Mouse (Mus musculus) frontal cortex, adult (tissue): ENCODE measurements around the gene Tril.

ENCODE experiments used
- ATAC-seq: cut with Nextera tagmentation; 2 replicates; pipeline ENCODE4 v1.9.2; 2017; ENCODE audit warnings: mild to moderate bottlenecking, moderate library complexity, mixed read lengths; ENCODE audit not compliant: low TSS enrichment

Gene Tril

DNA sequence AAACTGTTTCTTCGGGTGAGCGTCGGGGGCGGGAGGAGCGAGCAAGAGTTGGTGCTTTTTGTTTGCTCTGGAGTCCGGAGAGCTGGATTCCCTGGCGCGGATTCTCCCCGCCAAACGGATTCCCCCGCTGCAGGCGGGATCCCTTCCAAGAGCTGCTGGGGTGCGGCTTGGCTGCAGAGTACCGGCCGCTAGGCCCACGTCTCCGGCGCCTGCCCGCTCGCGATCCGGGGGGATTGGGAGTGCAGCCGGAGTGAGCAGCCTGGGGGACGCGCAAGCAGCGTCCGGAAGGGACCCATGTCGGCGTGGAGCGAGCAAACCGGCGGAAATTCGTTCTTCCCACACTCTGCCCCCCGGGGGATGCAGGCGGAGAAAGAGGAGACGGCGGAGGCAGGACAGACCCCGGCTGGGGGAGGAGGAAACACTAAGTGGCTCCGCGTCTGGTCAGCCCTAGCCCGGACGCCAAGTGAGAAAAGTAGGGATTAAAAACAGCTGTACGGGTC, at the start of gene Tril:
Tril (minus strand) TSS at position 345 of the 500 bp plus-strand sequence.
- peak; percentile 32; the same call in 1 of the 2 replicates for ATAC-seq

DNA sequence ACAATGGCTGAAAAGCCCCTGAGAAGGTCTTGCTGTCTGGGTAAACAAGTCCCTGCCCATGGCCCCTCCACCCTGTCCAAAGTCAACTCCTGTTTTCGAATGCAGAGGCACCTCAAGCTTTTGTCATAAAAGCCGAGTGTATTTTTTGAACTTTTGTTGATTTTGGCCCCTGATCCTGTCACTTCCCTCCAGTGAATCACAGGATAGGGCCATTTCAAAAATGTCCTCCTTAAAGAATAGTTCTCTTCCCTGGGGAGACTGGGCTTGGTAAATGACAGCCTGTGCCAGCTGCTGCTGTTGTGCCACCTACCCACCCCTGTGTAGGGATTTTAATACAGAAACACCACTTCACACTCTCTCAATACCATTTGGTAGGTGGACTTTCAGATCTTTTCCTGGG, 42.4 kb upstream of the Tril start:
- no peak for ATAC-seq

DNA sequence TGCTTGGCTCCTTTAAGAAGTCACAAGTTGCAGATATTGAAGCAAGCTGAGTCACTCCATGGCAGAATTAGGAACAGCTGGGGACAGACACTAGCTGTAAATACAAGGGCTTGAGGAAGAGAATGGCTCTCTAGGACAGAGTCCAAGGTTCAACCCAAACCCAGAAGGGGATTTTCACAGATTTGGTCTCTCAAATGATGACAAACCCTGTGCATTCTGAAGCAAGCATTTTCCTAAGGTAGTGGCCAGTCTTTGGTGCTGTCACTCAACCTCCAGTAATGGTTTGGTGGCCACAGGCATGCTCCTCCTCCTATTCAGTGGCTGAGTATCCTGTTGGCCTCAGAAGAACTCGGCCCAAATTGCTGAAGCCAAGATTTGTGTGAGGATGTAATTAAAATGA, 38.5 kb upstream of the Tril start:
- ATAC-seq = no peak

DNA sequence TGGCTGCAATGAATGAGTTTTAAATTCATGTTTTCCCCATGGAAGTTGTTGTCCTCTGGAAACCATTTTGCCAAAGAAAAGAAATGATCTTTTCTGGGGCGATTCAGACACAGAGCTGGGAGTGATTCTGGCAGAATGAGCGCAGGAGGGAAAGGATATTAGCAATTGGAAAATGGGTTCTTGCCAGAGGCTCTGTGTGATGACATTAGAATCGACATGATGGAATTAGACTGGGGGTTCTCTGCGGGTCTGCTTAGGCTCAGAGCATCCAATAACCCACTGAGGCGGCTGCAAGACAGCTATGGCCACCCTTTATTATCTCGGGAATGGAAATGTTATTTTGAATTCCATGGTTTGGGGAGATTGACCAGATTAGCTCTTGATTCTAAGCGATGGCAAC, 37.2 kb upstream of the Tril start:
- no peak for ATAC-seq

DNA sequence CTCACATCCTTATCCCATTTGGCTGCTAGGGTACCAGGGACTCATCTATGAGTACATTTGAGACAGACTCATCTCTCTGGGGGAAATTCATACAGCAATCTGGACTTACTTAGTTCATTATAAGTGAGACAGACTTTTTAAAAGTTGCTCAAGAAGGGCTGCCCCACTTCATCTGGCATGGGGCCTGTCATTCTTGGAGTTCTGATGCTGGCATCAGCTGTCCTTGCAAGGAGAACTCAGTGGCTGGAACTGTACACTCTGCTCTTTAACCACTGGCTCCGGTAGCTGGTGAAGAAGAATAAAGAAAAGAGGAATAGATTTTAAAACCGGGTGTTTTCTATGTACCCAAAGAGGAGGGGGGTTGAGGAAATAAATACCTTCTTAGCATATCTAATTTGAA, 36.1 kb upstream of the Tril start:
- no peak for ATAC-seq

DNA sequence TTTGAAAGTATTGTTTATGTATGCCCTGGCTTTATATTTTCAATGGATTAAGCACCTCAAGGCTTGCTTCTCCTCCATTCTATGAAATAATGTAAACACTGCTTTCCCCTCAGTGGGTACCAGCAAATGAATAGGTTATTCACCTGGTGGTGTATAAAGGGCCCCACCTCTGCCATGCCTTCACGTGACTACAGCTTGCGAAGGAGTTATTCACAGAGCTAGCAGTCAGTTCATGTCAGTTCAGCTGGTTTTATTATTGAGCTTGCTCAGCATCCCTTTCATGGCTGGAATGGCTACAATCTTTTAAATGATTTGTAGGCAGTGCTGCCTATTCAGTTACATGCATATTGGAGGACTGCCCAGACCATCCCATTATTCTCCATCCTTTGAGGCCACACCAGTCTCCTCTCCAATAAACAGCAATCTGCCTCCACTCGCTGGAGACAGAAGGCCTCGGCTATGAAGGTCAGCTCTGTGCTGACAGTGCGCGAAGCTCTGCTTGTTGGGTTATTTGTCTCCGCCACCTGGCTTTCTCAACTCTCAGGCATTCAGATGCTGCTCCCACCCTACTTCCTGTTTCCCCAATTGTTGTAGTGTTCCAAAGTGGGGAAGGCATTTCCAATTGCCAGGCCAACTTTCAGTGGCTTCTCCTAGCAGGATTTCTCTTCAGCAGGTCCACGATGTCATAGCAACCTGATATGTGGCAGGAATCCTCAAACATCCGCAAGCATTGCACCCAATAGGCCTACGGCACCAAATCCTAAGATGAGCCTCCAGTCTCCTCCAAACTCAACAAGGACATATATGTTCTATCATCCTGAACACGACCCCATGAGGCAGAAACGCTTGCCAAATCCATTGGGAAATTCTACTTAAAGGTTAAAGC, 34.6 kb upstream of the Tril start:
- ATAC-seq = peak; percentile 23; the same call in 1 of the 2 replicates

DNA sequence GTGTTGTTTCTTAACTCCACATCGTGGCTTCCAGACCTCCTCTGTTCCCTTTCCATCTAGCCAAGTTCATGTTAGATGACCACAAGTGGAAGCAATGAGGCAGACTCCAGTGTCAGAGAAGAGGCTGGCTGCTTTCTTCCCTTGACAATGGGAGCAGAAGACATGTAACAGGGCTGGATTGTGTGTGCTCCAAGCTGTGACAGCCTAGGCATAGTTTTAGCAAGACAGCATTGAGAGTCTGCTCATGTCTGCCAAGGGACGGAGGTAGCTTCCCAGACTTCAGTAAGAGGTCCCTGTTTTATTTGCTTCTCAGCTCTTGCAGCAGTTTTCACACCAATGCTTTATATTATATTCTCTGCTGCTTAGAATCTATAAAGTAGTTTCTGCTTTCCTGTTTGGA, 33.6 kb upstream of the Tril start:
- no peak for ATAC-seq

DNA sequence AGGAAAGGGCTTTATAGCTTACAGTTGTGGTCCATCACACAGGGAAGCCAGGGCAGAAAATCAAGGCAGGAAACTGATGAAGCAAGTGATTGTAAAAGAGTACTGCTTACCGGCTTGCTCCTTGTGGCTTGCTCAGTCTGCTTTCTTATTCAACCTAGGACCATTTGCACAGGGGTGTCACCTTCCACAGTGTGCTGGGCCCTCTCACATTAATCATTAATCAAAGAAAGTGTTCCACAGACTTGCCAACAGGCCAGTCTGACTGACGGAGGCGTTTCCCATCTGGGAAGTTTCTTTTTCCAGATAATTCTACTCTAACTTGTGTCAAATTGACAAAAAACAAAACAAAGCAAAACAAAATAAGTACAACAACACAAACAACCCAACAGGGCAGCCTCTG, 32.9 kb upstream of the Tril start:
- no peak for ATAC-seq

DNA sequence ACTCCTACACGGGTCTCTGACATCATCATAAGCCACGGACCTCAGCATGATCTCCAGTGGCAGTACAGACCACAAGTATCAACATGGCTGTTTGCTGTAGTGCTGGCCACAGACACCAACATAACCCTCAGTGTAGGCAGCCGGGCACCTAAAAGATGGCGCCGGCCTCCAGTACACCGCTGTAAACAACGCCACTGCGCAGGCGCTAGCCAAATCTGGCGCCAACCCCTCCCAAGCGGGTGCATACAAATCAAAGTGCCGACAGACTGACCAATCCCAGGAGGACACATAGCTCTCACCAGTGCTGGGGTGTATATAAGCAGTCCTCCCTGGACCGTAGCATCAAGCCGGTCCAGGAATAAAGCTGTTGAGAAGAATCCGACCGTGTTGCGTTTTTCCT, 24.0 kb upstream of the Tril start:
- no peak for ATAC-seq

DNA sequence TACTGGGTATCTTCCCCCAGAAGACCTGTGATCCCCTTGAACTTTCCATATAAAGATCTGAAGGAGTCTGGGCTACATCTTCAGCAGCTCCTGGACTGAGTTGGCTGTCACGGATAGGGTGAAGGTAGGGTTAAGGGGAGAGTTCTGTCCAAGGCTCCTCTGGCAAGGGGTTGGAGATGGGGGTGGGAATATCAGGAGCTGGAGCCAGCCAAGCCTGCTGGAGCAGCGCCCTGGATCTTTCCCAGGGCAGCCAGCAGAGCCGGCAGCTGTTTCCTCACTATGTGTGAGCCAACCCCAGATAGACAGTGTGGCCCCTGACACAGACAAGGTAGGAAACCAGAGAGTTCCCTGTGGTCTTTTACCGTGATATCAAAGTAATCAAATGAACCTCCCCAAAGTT, 4.6 kb upstream of the Tril start:
- 0 out of 2 replicates have a peak, but pooled peaks have one; percentile 51 for ATAC-seq

DNA sequence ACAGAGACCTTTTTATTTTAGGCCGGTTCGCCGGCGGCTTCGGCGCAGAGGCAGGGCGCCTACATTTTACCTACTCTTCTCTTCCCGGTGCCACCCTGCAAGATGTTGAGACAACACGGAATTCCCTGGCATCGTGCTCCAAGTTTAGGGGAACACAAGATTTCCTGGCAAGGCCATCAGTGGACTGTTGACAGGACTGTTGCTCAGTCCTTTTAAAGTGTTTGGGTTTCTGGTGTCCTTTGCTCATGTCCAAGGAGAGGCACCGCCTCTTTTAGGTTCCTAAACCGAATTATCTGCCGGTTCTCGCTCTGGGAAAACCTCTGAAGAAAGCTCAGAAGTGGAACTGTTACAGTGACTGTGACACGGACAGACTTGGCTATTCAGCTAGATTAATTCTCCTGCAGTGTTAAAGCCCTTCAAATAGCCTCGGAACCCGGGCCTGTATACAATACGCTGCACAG, 441 bp upstream of the Tril start:
- ATAC-seq = no peak

DNA sequence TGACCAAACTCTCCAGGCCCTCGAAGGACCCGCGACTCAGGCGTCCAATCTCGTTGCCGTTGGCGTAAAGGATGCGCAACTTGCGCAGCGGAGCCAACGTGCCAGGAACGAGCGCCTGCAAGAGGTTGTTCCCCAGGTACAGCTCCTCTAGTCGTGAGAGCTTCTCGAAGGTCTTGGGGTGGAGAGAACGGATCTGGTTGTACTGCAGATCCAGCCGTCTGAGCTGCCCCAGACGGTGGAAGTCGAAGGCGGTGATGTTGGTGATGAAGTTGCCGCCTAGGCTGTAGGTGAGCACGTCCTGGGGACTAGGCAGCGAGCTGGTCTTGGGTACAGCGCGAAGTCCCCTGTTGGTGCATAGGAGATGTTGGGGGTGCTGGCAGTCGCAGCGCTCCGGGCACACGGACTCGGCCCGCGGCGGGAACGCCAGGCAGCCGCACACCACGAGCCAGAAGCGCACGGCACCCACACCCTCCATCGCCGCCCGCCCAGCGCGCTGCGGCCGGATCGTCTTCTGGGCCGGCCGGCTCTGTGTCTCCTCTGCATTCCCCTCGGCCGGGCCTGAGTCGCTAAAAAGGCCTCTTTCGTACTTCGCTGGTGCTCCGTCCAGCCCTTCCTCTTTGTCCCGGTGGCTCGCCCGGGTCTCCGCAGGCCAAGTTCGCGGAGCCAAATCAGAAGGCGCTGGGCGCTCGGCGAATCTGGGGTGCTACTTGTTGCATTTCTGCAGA, 707 bp downstream of the Tril start:
- 0 out of 2 replicates have a peak, but pooled peaks have one; percentile 8 for ATAC-seq

DNA sequence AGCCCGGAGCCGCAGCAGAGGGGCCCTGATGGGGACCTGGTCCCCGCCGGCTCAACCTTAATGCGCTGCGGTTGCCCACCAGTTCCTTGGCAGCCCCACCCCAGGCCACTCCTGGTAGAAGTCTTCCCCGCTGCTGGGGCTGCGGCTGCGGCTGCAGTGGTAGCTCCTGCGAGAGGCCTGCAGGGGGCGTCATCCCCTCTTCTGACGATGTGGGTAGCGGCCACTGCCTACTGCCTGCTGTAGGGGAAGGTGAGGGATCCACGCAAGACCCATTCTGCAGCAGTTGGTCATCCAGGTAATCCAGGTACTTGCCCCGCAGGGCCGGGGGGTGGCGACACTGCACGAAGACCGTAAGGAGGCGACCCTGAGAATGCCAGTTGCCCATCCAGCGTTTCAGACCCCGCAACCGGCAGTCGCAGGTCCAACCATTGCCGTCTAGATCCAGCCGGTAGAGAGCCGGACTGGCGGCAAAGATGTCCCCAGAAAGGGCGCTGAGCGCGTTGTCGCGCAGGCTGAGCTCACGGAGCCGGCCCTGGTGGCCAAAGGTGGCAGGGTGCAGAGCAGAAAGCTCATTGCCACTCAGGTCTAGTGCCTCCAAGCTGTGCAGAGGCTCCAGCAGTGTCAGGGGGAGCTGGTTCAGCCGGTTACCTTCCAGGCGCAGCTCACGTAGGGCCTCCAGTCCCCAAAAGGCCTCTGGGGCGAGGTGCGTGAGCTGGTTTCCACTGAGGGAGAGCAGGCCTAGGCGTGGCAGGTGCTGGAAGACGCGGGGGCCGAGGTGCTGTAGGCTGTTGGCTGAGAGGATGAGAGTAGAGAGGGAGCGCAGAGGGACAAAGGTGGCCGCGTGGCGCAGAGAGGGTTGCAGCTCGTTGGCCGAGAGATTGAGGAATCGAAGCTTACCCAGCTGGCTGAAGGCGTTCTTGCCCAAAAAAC, 1.6 kb downstream of the Tril start:
- peak; percentile 9 for ATAC-seq

DNA sequence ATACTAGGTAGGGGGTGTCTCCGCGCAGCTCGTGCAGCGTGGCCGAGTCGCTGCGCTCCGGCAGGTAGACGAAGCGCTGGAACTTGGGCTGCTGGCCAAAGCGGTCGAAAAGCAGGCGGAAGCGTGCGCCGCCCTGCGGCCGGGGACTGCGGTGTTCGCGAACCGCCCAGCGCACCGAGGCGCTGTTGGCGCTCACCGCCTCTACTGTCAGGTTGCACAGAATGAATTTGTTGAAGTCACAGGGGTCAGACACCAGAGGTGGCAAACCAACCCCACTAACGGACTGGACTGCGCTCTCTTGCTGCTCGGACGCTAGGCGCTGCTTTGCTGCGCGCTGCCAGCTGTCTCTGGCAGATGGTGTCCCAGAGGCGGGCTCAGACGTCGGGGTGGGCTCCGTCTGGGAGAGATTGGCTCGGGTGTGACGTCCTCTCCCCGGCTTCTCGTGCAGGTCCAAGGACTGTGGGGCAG, 2.3 kb downstream of the Tril start:
- ATAC-seq = peak; percentile 18

DNA sequence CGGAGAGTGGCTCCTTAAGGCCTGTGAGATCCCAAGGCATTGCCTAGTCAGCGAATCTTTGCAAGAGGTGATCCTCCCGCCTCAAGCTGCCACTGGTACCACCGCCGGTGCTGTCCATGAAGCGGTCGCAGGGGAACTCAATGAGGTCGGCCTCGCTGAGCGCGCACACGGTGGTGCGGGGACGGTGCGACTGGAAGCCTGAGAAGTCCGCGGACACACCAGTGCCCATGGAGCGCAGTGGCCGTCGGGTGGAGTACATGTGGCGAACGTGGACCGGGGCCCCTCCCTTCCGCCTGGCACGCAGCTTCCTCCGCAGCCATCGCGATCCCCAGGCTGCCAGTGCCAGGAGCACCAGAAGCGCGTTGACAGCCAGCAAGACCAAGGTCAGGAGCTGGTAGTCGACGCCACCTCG, 2.9 kb downstream of the Tril start:
- ATAC-seq = no peak

DNA sequence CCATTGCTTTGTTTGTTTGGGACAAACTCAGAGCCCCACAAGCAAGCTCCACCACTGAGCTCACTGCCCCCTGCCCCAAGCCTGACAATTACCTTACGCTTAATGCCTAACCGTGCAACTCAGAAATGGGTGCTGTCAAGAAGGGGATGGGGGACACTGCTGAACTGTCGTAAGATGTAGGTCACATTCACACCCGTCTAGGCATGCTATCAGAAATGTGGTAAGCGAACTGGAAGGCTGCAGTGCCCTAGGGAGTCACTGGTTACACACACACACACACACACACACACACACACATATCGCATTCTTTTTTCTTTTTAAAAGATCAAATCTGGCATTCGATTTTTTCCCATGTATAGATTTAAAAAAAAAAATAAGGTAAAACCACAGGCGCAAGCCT, 4.0 kb downstream of the Tril start:
- no peak for ATAC-seq

DNA sequence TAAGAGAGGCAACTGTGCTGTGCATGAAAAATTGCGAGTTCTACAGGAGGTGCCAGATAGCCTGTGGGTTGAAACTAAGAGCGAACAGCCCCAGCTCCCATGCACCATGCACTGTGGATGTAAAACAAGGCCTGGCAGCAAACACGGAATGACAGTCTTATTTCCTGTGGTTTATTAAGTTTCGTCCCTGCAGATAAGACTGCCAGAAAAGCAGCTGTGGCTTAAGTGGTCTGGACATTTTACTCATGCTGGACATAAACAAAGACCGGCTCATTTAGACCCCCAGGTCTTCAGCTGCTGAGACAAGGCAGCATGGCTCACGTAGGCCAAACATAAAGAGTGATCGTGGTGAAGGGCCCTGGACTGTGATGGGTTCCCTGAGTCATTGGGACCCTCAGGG, 4.9 kb downstream of the Tril start:
- ATAC-seq = no peak

DNA sequence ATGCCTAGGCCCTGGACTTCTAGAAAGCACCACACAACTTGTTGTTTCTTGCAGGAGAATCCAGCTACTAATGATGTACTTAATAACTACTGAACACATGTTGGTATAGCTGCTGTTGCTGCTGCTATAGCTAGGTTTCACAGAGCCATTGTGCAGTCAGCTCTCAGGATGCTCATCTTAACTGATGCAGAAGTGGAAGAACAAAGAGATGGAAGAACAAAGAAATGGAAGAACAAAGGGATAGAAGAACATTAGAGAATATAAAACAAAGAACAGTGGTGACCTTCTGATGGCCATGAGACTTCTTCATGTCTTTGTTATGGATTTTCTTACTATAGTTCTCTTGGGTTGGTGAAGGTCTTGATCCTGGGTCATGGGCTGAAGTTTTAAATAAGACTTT, 6.4 kb downstream of the Tril start:
- ATAC-seq = no peak

DNA sequence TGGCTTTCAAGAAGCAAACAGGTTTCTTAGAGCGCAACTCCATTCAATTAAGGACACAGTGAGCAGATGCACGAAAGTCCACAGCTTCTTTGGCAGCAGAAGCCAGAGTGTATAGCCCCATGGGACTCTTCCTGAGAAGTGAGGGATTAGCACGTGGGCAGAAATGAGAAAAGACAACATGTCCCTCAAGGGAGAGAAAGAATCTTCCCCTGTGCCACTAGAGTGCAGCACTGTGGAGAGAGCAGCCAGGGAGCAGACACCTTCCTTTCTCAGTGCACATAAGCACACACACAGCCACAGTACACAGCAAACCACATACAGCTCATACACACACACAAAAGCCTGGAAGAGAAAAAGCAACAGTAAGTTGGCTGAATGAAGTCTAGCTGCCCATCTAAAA, 8.4 kb downstream of the Tril start:
- no peak; the same call in 1 of the 2 replicates for ATAC-seq

DNA sequence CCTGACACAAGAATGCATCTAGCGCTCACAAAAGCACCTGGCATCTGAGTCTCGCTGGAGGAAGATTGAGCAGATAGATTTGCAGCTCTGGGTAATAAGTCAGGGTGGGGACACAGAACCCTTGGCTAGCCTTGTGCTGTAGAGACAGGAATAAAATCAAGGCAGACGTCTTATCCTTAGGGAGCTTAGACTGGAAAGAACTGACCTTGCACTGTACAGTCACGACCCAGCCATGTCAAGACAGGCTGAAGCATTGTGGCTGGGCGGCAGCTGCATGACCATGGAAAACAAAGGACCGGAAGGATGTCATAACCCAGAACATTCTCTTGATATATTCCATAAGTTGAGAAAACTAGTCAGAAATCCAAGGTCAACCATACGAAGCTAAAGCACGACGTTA, 11.8 kb downstream of the Tril start:
- ATAC-seq = no peak

DNA sequence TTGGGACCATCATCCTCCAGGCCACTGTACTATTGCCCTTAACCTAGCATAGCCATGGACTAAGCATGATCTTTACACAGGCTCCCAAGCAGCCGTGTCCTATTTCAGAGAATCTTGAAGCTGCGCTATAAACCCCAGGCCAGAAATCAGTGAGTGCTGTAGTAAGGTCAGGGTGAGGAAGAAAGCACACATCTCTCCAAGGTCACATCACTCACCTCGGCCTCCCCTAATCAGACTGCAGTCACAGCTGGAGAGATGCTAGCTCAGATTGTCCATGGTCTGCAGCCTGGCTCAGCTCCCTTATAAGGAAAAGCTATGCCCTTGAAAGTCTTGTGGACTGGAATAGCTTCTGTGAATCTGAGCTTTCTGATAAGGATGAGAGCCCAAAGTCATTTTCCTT, 13.4 kb downstream of the Tril start:
- ATAC-seq = no peak
